Mouse (Mus musculus) layer of hippocampus, adult 11-12 months (tissue): ENCODE measurements around the gene Il15ra.
"Not testable (repeated sequence)": the region's sequence is repeated elsewhere in the genome, so short reads cannot be mapped to it uniquely, and the experiment has no call there.

Experiments
- DNase-seq: peaks from one replicate; pipeline ENCODE4 v3.0.0; 2022; ENCODE audit warnings: low spot score

Il15ra gene

DNA sequence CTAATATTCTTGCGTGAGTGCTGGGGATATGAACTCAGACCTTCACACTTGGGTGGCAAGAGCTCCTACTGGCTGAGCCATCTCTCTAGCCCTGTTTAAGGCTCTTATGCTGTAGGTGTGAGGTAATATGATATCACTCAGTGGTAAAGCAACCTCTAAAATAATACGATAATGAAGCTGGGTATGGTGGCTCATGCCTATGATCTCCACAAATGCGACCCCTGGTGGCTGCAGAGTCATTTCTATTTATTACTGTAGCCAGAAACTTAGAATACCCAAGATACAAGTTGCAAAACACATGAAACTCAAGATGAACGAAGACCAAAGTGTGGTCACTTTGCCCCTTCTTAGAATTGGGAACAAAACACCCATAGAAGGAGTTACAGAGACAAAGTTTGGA lies 5.0 kb downstream of the Il15ra start:
- not testable (repeated sequence) for DNase-seq

DNA sequence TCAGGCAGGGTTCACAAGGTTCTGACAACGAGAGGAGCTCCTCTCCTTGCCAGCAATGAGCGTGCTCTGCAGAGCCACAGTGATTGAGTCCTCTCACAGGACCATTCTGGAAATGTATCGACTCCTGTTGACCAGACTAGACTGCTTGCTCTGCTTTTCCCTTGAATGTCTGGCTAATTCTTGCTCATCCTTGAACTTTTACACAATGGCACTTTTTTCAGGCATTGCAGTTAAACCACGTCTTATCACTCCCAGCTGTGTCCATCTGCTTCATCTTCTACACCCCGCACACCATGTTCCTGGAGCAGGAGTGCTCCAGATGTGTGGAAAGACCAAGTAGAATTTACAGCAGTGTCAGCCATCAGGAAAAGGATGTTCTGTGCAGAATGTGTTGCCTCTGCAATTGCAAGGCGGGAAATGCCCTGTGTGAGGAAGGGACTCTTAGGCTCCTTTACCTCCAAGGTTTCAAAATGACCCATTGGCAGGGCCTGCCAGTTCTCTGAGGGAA lies 7.4 kb downstream of the Il15ra start:
- no peak for DNase-seq

DNA sequence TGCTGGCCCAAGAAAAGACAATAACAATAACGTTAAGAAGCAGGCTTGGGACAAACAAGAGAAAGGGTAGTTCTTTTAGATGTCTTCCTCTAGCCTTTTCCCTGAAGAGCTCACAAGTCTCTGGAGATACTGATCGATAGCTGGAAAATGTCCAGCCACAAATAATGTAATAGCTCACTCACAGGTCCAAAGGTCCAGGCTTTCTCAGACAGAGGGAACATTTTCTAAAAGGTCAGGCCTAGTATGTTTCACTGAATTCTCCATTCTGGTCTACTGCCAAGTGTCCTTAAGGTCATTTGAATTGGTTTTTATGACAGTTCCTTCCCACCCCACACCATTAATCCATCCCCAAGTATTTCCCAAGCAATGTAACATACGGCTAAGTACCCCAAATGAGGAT lies 7.9 kb downstream of the Il15ra start:
- no peak for DNase-seq

DNA sequence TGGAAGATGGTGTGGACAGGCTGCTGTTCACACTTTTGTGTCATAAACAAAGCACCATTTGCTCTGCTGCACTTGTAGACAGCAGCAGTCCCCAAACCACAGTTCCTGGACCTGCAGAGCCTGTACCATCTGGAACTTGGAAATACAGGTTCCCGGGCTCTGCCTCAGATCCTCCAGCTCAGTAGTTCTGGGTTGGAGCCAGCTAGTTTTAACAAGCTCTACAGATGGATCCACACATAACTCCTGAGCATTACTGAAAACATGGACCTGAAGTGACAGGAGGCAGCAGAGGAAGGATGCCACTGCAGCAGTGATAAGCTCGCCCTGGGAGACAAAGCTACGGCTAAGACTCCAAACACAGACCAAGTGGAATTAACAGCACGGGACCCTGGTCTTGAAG lies 9.4 kb downstream of the Il15ra start:
- DNase-seq: peak; percentile 51

DNA sequence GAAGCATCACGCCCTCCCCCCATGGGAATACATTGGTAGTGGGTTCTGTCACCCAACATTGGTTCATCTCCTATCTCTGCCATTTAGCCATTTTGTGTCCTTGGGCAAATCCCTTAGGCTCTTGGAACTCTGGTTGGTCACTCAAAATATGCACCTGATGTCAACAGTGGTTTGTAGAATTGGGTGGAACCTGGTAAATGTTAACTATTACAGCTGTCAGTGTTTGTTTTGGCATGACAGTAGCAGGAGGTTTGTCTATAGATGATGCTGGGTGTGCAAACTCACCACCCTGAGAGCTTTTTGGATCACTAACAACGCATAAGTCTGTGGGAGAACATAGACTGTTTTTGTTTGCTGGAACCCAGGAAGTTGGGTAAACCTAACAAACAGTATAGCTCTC lies 13.5 kb downstream of the Il15ra start:
- DNase-seq: no peak

DNA sequence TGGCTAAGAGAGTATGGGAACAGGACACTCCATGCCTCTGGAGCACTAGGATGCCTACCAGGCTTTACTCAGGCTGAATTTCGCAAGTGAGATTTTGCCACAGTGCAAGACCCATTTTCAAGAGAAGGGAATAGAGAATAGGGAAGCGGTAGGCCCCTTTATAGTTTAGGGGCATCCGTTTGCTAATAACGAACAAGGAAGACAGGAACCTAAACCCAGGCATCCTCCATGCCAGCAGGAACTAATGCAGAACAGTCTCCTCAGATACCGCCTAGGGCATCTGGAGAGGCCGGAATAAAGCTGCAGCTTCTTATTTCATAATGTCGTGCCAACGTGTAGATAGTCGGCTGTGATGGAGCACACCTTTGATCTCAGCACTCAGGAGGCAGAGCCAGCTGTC lies 17.5 kb downstream of the Il15ra start:
- no peak for DNase-seq

DNA sequence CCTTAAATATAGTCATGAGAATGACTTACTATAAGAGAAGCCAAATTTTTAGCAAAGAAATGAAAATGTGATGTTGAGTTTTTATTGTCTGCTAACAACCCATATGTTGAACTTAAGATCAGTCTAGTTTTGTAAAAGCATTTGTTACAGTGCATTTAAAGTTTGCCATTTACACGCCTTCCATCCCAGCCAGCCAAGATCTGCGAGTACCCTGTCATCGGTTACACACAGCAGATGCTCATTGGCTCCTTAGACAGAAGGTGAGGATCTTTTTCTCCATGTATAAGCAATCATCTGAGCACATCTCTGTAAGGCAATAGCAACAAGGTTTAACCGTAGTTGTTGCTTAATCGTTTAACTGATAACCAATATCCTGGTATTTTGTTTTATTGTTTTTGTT lies 22.5 kb downstream of the Il15ra start:
- no peak for DNase-seq

DNA sequence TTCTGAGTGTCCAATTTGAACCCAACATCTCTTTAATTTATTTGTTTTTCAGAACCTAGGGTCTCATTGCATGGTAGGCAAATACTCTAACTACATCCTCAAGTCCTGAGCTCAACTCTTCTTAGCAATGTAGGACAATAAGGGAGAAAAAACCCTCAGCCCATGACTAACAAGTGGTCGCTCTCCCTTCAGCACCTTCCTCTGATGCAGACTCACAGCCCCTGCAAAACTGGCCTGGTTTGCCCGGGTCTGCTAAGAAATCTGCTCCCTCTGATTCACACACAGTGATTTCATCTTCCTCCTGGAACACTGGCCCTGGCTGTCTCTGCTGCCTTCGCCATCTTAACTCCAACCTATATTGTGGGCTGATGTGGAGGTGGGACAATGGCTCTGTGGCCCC lies 24.0 kb downstream of the Il15ra start:
- no peak for DNase-seq

DNA sequence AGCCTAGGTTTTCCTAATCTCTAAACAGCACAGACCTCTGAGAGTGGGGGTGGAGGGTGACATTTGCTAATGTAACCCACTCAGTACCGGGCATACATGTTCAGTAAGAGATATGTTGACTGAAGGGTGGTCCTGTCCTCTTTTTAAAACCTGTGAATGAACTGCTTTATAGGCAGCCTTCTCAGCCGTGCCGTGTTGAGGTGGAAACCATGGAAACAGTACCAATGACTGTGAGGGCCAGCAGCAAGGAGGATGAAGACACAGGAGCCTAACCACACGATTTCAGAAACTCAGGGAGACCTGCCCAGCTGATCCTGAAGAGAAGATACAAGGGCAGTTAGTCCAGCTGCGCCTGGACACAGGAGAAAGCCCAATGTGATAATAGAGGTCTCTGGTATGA lies 27.9 kb downstream of the Il15ra start:
- DNase-seq: no peak

DNA sequence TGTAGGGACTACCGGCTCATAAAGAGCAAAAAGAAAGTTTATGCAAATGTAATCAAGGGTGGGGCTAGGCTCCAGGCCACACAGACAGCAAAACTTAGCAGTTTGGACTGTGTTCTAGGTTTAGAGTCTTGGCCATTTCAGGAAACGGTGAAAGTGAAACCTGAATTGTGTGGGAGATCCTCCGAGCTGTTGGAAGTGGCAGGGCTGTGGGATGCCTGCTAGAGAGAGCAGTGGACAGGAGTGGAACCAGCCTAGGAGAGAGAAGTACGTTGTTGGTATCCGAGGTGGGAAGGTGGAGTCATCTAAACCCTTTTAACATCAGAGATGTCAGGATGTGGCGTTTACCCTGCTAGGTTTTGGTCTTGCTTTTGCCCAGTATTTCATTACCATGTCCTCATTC lies 30.8 kb downstream of the Il15ra start:
- DNase-seq: no peak

DNA sequence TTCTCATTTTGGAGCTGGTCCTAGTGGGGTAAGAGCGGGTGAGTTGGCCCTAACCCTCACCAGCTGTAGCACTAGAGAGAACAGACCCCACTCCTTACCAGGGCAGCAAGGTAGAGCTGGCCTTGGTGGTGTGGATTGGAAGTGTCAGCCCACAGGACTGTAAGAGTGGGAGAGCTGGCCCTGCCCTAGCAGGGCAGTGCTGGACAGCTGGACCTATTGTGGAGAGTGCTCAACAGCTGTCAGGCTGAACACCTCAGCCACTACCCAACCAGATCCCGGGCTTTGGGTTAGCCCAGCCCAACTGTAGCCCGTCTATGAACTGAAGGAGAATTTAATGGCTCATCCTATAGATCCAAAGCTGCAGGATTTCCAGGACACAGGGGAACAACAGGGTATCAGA lies 33.7 kb downstream of the Il15ra start:
- no peak for DNase-seq

DNA sequence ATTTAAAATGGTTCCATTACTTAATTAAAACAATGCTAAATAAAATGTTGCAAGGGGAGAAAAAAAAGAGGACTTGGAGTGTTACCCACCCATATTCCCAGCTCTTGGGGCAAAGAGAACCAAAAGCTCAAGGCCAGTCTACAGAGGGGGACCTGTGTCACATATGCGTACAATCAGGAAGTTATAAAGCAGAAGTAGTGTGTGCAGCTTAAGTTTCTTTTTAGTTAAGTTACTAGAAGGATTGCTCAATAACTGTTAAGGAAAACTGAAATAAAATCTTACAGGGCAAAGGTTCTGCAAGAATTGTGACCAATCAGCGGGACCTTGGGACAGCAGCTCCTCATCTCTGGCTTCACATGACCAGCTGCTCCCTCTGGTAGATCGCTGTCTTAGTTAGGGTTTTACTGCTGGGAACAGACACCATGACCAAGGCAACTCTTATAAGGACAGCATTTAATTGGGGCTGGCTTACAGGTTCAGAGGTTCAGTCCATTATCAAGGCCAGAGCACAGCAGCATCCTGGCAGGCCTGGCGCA lies 34.5 kb downstream of the Il15ra start:
- DNase-seq: no peak

DNA sequence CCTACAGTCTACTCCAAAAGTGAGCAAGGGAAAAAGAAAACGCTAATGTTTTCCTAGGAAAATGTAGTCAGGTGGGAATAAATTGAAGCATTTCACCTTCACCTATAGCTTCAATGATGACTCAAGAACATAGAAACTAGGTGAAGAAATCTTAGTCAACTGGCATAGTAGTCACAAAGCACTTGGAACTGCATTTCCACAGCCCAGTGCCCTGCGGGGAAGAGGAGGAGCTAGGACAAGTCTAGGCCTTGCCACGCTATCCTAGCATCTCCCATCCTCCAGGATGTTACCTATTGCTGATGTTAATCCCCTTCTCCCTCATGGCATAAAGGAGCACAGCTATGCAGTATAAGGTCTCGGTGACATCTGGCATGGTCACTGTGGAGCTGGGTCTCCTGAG lies 57.5 kb downstream of the Il15ra start:
- no peak for DNase-seq

DNA sequence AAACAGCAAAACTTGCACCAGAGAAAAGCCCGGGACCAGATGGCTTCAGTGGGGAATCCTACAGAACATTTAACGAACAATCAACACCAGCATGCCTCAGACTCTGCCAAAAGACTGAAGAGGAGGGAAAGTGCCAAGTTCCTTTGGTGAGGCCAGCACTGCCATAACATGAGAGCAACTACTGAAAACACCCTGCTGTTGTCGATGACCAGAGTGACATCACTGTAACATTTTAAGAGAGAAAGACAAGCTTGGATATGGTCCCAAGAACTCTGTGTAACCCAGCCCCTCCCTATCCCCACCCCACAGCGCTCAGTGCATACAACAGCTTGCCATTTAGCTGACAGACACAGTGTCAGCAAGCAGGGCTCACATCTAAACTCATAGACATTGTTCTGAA lies 60.6 kb downstream of the Il15ra start:
- DNase-seq: peak; percentile 67

DNA sequence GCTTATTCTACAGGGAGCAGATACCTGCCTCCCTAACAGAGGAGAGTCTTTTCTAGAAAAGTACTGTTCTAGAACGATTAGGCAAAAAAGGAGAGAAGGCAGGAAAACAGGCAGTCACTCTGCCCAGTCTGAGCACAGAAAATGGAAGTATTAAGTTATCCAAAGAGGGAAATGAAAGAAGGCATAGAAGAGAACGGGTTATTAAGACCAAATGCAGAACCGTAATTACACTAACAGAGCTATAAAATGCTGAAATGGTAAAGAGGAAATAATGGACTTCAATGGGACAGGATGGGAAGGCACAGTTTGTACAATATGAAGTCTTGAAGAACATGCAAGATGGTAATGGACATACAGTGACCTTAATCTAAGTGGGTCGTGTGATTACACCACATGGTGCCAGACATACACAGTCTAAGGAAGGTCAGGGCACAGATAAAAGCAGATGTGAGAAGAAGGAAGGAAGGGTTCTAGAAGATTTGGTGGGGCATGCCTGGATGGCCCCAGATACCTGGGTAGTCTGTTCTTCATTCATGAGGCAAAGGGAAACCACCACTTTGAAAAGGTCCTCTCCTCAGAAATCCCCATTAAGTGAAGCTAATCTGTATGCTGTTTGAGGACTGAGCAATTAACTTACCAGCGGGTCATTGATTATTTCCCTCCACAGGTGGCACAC lies 61.5 kb downstream of the Il15ra start:
- no peak for DNase-seq

DNA sequence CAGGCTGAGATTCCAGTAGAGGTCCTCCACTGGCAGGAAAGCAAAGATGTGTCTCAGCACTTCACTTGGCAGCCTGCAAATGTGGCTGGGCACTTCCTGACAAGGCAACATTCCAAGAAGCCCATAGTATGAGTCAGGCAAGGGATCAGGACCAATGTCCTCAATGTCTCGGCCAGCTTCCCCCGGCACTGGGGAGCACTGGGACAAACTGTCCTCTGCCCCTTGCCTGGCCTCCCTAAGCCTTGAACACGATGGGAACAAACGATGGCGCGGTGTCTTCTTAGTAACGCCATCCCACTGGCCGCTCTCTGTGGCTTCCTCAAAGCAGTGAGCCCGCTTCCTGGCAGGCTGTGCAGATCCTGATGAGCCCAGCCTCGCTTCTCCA lies 62.1 kb downstream of the Il15ra start:
- DNase-seq: peak; percentile 18

DNA sequence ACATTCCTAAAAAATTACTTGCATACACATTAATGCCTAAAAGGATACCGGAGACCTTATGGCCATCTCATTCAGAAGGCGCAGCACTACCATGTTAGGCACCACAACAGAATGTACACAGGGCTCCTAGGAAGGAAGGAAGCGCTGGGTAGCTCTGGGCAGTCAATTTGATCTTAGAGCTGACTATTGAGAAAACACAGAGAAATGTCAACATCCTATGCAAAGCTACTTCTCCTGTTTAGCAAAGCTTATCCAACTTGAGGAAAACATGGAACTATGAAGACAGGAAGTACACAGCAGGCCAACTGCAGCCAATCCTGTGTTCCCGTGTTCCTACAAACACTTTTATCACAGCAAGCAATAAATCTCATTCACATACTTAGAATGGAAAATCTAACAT lies 66.6 kb downstream of the Il15ra start:
- DNase-seq: no peak

DNA sequence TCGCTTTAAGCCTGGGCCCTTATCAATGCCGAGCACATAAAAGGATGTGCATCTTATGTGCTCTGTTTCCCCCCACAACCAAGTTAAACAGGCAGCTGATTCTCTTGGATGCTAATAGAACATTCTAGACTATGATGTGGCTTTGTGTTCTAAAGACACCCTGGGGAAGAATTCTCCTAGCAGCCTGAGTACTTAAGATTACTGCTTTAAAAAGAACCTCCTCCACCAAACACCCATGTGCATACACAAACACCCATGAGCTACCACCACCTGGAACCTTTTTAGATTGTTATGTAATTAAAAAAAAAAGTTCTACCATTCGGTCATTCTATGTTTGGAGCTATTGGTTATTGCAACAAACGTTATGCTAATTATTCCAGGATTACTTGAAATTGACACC lies 67.3 kb downstream of the Il15ra start:
- no peak for DNase-seq

DNA sequence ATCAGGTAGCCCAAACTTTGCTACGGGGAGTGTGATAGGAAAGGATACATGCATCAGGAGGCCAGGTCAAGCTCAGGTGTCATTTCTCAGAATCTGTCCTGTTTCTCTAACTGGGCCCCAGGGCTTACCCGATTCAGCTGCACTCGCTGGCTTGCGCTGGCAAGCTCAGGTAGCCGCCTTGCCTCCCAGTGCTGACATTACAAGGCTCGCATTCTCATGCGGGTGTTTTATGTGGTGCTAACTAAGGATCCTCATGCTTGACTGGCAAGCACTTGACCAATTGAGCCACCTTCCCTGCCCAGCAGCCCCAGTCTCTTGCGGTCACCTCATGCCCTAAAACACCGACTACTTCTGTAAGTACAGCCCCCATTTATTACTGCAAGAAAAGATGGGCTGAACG lies 69.3 kb downstream of the Il15ra start:
- no peak for DNase-seq

DNA sequence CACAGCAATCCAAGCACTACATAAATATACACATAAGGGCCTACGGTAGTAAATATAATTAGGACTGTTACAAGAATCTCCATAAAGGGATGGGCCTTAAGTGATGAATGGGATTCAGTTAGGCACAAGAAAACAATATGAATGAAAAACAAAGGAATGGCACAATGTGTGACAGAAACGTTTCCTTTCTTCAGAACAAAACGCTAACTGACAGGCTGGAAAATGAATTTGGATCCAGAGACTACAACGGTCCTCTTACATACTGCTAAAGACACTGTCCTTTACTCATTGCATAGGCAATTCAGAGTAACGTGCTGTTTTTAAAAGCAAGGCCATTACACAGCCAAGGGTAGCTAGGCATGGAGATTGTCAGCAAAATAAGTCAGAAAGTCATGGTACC lies 70.0 kb downstream of the Il15ra start:
- no peak for DNase-seq

DNA sequence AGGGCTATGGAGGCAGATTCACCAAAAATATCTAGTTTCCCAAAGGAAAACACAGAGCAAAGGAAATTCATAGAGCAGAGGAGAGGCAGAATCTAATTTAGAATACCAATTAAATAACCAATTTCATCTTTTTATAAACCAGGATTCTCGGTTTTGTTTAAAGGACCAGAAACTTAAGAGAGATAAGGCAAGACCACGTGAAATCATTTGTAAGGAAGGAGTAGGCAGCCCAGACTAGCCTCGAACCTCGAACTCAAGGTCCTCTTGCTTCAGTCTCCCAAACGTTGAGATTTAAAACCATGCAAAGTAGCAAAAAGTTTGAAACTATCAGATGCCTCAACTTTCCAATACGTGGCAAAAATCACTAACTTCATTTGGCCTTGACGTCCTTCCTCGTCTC lies 71.3 kb downstream of the Il15ra start:
- no peak for DNase-seq

DNA sequence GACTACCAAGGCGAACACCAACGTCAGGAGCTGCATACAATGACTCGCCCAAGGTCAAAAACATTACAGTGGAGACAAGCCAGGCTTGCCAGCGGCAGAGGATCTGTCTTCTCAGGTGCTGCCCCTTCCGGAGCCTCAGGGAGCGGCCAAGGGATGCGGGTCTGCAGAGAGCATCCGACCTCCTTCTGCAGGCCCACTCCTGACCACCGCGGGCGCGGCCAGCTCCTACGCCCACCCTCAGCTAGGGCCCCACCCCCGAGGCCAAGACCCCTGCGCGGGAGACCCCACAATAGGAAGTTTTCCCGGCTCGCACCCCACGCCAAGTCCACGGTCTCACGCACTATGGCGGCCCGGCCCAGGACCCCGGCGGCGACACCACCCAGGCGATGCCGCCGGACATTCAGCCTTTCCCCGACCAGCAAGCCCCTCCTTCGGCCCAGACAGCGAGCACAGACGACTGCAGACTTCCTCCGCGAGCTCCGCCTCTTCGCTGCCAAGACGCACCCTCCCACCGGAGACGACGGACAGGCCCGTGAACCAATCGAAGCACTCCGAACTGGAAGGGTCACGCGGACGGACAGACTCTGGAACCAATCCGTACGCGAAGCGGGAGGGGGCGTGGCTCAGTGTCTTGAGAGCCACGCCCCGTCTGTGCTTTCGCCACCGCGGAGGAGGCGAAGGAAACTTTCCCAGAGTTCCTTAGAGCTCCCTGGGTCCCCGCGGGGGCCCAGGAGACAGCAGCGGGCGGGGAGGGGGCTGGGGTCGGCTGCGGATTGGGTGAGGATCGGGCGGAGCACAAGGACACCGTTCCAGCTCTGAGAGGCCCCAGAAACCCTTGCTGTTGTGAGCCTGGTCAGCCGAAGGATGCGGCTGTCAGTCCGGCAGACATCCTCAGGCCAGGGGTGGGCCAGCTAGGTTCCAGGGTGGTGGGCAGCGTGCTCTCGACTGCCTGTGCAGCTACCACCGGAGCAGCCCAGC lies 72.3 kb downstream of the Il15ra start, which contains the start of the genes Fbh1 and Ankrd16:
TSS of gene Fbh1 (minus strand) at position 492 of the 978 bp plus-strand sequence.
TSS of gene Ankrd16 (plus strand) at position 786 of the 978 bp plus-strand sequence.
- peak; percentile 100 for DNase-seq
